Mouse (Mus musculus): ENCODE measurements at regions not wholly inside any gene's neighbourhood (a gene's known extent, or its start where the extent isn't known, plus 50 kb on each side); places are given as distances from the start of the nearest gene placed in this dataset.

DNA sequence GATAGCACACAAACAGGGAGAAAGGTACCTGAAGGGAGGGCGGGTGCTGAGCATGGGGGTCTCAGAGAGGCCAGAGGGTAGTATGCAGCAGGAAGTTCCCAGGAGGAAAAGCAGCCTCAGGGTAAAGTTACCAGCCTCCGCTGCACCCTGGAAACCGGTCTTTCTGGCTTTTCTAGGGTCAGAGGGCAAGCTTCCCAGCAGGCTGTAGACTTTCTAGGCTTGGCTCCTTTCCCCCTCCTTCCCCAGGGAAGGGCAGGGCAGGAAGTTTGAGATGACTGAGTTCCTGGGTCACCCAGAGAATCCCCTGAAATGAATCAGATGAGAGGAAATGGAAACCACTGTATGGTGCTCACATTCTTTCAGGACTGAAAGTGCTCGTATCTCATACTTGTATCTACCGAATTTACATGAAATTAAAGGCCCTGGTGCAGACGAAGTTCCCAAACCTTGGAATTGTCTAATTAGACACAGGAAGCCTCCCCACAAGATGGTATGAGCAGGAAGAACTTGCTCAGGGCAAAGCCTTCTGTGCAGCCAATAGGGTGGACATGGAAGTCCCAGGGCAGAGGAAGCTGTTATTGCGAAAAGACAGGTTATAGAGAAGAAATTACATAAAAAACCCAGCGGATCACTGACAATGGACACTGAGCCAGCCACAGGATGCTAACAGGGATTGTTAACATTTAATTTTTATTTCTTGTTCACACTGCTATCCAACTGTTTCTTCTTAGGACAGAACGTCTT lies 114.9 kb downstream of the Bcl2l11 start:
- DNase-seq (ENCODE audit: low read depth, low spot score): peak; percentile 50
- Histone ChIP-seq H3K9ac (ENCODE audit: insufficient read depth, low read depth, low read length, poor library complexity, severe bottlenecking) (peak overlapping the region; percentile 16; the same call in 1 of the 2 replicates), H3K4me3 (ENCODE audit: insufficient read depth in 1 of 2, low read depth in 1 of 2, low read length in 2 of 2, poor library complexity in 1 of 2, severe bottlenecking in 1 of 2) (peak overlapping the region; percentile 9 to 17; a peak in 2 of 4 replicates), H3K27ac (ENCODE audit: insufficient read depth, low read depth, low read length, poor library complexity, severe bottlenecking) (peak overlapping the region; percentile 98), H3K36me3 (ENCODE audit: control insufficient read depth, insufficient read depth, low read length, poor library complexity, severe bottlenecking) (no peaks in the 10 kb centered on the region), H3K4me1 (ENCODE audit: control insufficient read depth in 2 of 2, insufficient read depth in 2 of 2, low read length in 2 of 2, poor library complexity in 1 of 2) (peaks cover 3 to 23% of the 10 kb centered on the region in 2 experiments), H3K9me3 (ENCODE audit: control insufficient read depth, insufficient read depth, low read depth, low read length) (no peaks in the 10 kb centered on the region)
- TF ChIP-seq CHD2 (IDR thresholded peaks at IDR 0.05; ENCODE audit: low read depth, low read length): peak; percentile 71; the same call in 1 of the 2 replicates
- TF ChIP-seq ZNF384 (IDR thresholded peaks at IDR 0.05; ENCODE audit: low read depth, low read length): no peak
- no peak for TF ChIP-seq ZC3H11A (IDR thresholded peaks at IDR 0.05; ENCODE audit: borderline replicate concordance, low read depth, low read length)
- TF ChIP-seq HCFC1 (IDR thresholded peaks at IDR 0.05; ENCODE audit: borderline replicate concordance, insufficient read depth, low read length): no peak
- in situ Hi-C loops (cut with MboI; ENCODE audit: low sequenced_read_pairs in 2 of 2, unreplicated experiment in 2 of 2): no loop called here

DNA sequence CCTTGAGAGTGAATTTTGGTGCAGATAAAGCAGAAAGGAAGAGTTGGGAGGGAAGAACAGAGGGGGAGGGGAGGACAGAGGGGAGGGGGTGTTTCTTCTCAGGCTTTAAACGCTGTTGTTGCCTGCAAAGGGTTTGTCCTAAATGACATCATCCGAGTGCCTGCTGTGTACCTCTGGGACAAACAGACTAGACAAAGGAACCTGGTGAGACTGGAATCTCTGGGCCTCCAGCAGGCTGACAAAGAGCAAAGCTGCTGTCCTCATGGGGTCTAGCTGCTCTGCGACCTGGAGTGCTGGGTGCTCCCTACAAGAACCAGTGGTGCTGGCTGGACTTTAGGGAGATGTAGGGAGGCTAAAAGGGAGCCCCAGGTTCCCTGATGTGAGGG lies 115.4 kb downstream of the Bcl2l11 start:
- peak overlapping the region; percentile 51 for H3K9ac ChIP-seq (ENCODE audit: insufficient read depth, low read depth, low read length, poor library complexity, severe bottlenecking)
- peak overlapping the region; percentile 98 for H3K27ac ChIP-seq (ENCODE audit: insufficient read depth, low read depth, low read length, poor library complexity, severe bottlenecking)
- TF ChIP-seq ZNF384 (IDR thresholded peaks at IDR 0.05; ENCODE audit: low read depth, low read length) (no peak), CHD2 (IDR thresholded peaks at IDR 0.05; ENCODE audit: low read depth, low read length) (0 out of 2 replicates have a peak, but pooled peaks have one; percentile 48), MAFK (IDR thresholded peaks at IDR 0.05; ENCODE audit: insufficient read depth, low read depth, low read length) (no peak)
- H3K9me3 ChIP-seq (ENCODE audit: control insufficient read depth, insufficient read depth, low read depth, low read length): no peaks in the 10 kb centered on the region
- H3K4me1 ChIP-seq (ENCODE audit: control insufficient read depth in 2 of 2, insufficient read depth in 2 of 2, low read length in 2 of 2, poor library complexity in 1 of 2): peaks cover 3 to 23% of the 10 kb centered on the region in 2 experiments
- H3K4me3 ChIP-seq (ENCODE audit: insufficient read depth in 1 of 2, low read depth in 1 of 2, low read length in 2 of 2, poor library complexity in 1 of 2, severe bottlenecking in 1 of 2): peak overlapping the region; percentile 17 to 18; a peak in 3 of 4 replicates
- DNase-seq (ENCODE audit: low read depth, low spot score): peak; percentile 49
- no peaks in the 10 kb centered on the region for H3K36me3 ChIP-seq (ENCODE audit: control insufficient read depth, insufficient read depth, low read length, poor library complexity, severe bottlenecking)
- in situ Hi-C loops (cut with MboI; ENCODE audit: low sequenced_read_pairs in 2 of 2, unreplicated experiment in 2 of 2): no loop called here

DNA sequence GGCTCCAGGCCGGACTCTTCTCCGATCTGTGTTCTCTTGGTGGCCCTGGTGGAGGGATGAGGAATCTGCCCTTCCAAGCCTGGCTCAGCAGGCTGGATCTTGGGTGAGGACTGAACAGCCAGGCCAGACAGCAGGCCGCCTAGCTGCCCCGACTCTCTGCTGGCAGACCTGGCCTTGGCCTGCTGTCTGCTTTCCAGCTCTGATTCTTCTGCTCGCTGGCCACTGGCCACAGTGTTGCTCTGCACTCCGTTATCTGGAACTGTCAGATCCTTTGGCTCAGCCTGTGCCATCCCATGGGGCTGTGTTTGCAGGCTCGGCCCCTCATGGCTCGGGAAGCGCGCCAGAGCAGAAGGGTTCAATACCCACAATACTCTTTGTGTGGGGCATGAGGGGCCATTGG lies 119.7 kb downstream of the Bcl2l11 start:
- H3K27ac ChIP-seq (ENCODE audit: insufficient read depth, low read depth, low read length, poor library complexity, severe bottlenecking): no peak overlapping the region
- in situ Hi-C loops (cut with MboI; ENCODE audit: low sequenced_read_pairs in 2 of 2, unreplicated experiment in 2 of 2): no loop called here
- H3K9ac ChIP-seq (ENCODE audit: insufficient read depth, low read depth, low read length, poor library complexity, severe bottlenecking): no peak overlapping the region
- no peak for DNase-seq (ENCODE audit: low read depth, low spot score)
- H3K4me1 ChIP-seq (ENCODE audit: control insufficient read depth in 2 of 2, insufficient read depth in 2 of 2, low read length in 2 of 2, poor library complexity in 1 of 2): peaks cover 3 to 23% of the 10 kb centered on the region in 2 experiments
- no peak for TF ChIP-seq ZC3H11A (IDR thresholded peaks at IDR 0.05; ENCODE audit: borderline replicate concordance, low read depth, low read length)
- TF ChIP-seq CHD2 (IDR thresholded peaks at IDR 0.05; ENCODE audit: low read depth, low read length): no peak
- TF ChIP-seq HCFC1 (IDR thresholded peaks at IDR 0.05; ENCODE audit: borderline replicate concordance, insufficient read depth, low read length): no peak
- TF ChIP-seq MAFK (IDR thresholded peaks at IDR 0.05; ENCODE audit: insufficient read depth, low read depth, low read length): no peak
- no peak for TF ChIP-seq ZNF384 (IDR thresholded peaks at IDR 0.05; ENCODE audit: low read depth, low read length)
- no peaks in the 10 kb centered on the region for H3K36me3 ChIP-seq (ENCODE audit: control insufficient read depth, insufficient read depth, low read length, poor library complexity, severe bottlenecking)
- no peaks in the 10 kb centered on the region for H3K9me3 ChIP-seq (ENCODE audit: control insufficient read depth, insufficient read depth, low read depth, low read length)
- no peak overlapping the region for H3K4me3 ChIP-seq (ENCODE audit: insufficient read depth in 1 of 2, low read depth in 1 of 2, low read length in 2 of 2, poor library complexity in 1 of 2, severe bottlenecking in 1 of 2)

DNA sequence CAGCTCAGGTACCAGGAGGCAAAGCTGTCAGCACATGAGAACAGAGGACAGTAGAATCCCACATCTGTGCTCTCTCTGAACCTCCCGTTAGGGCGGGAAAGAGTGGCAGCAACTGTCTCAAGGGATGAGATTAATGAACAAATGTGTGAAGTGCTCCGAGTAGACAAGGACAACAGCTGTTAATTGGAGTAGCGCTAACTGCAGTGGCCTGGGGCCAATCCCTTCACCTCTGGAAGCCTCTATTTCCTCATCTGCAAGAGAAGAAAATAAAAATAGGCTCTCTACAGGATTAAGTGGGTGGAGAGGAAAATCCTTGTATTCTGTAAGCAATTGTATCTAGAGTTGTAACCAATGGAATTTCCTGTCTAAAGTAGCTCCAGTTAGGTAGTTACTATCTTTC lies 122.1 kb downstream of the Bcl2l11 start:
- DNase-seq (ENCODE audit: low read depth, low spot score): no peak
- TF ChIP-seq HCFC1 (IDR thresholded peaks at IDR 0.05; ENCODE audit: borderline replicate concordance, insufficient read depth, low read length) (no peak), ZNF384 (IDR thresholded peaks at IDR 0.05; ENCODE audit: low read depth, low read length) (no peak), MAFK (IDR thresholded peaks at IDR 0.05; ENCODE audit: insufficient read depth, low read depth, low read length) (no peak), CHD2 (IDR thresholded peaks at IDR 0.05; ENCODE audit: low read depth, low read length) (no peak), ZC3H11A (IDR thresholded peaks at IDR 0.05; ENCODE audit: borderline replicate concordance, low read depth, low read length) (no peak)
- H3K27ac ChIP-seq (ENCODE audit: insufficient read depth, low read depth, low read length, poor library complexity, severe bottlenecking): no peak overlapping the region
- peaks cover 0 to 12% of the 10 kb centered on the region in 2 experiments; a peak in 2 of 4 replicates for H3K4me1 ChIP-seq (ENCODE audit: control insufficient read depth in 2 of 2, insufficient read depth in 2 of 2, low read length in 2 of 2, poor library complexity in 1 of 2)
- H3K9me3 ChIP-seq (ENCODE audit: control insufficient read depth, insufficient read depth, low read depth, low read length): no peaks in the 10 kb centered on the region
- H3K36me3 ChIP-seq (ENCODE audit: control insufficient read depth, insufficient read depth, low read length, poor library complexity, severe bottlenecking): no peaks in the 10 kb centered on the region
- in situ Hi-C loops (cut with MboI; ENCODE audit: low sequenced_read_pairs in 2 of 2, unreplicated experiment in 2 of 2): no loop called here
- H3K9ac ChIP-seq (ENCODE audit: insufficient read depth, low read depth, low read length, poor library complexity, severe bottlenecking): no peak overlapping the region
- H3K4me3 ChIP-seq (ENCODE audit: insufficient read depth in 1 of 2, low read depth in 1 of 2, low read length in 2 of 2, poor library complexity in 1 of 2, severe bottlenecking in 1 of 2): no peak overlapping the region
